Mouse (Mus musculus) liver, embryonic 14.5 days (tissue): ENCODE measurements around the gene Nat8f5.

Experiments used
- CTCF ChIP-seq: IDR thresholded peaks from 2 replicates; pipeline ENCODE4 v1.5.1; 2016; ENCODE audit warnings: antibody characterized with exemption, low read depth, control low read depth
- EP300 ChIP-seq: IDR thresholded peaks from 2 replicates; pipeline ENCODE4 v1.6.1; 2016; ENCODE audit warnings: antibody characterized with exemption, low read depth

DNA sequence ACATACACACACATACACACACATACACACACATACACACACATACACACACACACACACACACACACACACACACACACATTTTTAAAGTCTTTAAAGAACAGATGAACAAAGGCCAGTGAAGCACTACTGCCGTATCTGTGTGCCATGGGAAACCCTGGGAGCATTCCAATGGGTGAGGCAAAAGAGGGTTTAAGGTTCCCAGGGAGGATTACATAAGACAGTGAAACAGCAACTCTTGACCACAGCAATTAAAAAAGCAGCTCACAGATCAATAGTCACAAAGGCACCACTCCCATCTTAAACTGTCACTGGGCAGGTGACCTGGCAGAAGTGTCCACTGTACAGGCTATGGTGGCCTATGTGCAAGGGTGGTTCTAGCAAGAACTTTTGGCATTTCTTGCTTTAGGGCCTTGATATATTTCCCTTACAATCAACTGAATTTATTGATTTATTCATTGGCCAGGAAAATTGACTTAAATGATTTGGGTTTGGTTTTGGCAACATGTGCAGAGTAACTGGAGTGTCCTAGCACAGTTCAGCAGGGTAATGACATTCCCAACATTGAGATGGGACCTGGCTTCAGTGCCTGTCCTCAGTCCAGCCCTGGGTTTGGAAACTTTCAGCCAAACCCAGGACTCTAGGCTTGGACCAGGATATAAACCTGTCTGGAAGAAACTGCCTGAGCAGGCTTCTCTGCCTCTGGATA lies 2.8 kb upstream of the Nat8f5 start:
- TF ChIP-seq CTCF (no peak), EP300 (no peak)
